Mouse (Mus musculus) limb, embryonic 10.5 days (tissue): ENCODE measurements at regions not wholly inside any gene's neighbourhood (a gene's known extent, or its start where the extent isn't known, plus 50 kb on each side); places are given as distances from the start of the nearest gene placed in this dataset.
A peak's percentile ranks its signal among the peaks of the same experiment; 100 is the strongest.

Source experiments
- DNase-seq: peaks from one replicate; pipeline ENCODE4 v3.0.0-alpha.2; 2017; ENCODE audit warnings: low spot score
- H3K27ac ChIP-seq: fragments of 300-500 bp; sonication (generic); 2 replicates; pipeline ENCODE4 v1.5.1; 2016; ENCODE audit warnings: mild to moderate bottlenecking
- H3K27me3 ChIP-seq: fragments of 300-500 bp; sonication (generic); 2 replicates; pipeline ENCODE4 v1.6.1; 2016; ENCODE audit warnings: low read depth, mild to moderate bottlenecking; ENCODE audit not compliant: poor library complexity, severe bottlenecking
- H3K36me3 ChIP-seq: fragments of 300-500 bp; sonication (generic); 2 replicates; pipeline ENCODE4 v1.6.1; 2016; ENCODE audit warnings: mild to moderate bottlenecking, moderate library complexity
- H3K4me1 ChIP-seq: fragments of 300-500 bp; sonication (generic); 2 replicates; pipeline ENCODE4 v1.6.1; 2016
- H3K4me3 ChIP-seq: fragments of 300-500 bp; sonication (generic); 2 replicates; pipeline ENCODE4 v1.5.1; 2016; ENCODE audit warnings: mild to moderate bottlenecking, moderate library complexity
- H3K9me3 ChIP-seq: fragments of 300-500 bp; sonication (generic); replicated peaks from 2 replicates; pipeline ENCODE4 v1.6.1; 2016; ENCODE audit warnings: mild to moderate bottlenecking
- WGBS: fragments of 180-500 bp; shearing (Covaris S2); methylation state at CpG from one replicate; pipeline ENCODE4 v1.1.7; 2016; 5-methylcytosine and 5-hydroxymethylcytosine counted together

DNA sequence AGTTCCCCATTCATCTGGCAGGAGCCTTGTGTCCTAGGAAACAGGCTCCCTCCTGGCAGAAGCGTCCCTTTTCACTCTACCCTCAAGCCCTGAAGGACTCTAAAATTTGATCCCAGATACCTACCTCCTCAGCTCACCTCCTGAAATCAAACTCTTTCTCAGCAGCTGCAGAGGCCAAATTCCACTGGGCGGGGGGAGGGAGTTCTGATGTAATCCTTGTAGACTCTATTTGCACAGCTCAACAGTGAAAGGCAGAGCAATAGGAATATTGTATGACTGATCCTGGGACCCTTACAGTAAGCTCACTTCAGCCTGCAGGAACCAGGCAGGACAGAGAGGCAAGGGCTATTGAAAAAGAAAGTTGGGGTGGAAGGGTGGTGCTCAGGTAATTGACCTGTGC lies 346.3 kb downstream of the Irx1 start:
- no peaks in the 10 kb centered on the region for H3K36me3 ChIP-seq
- 53% methylated on average over 2 of the region's 2 CpGs for WGBS
- peaks cover 3% of the 10 kb centered on the region; the same call in 1 of the 2 replicates for H3K4me1 ChIP-seq
- H3K27ac ChIP-seq = no peak overlapping the region
- H3K27me3 ChIP-seq = peaks cover 4% of the 10 kb centered on the region; the same call in 1 of the 2 replicates
- H3K9me3 ChIP-seq = no peaks in the 10 kb centered on the region
- DNase-seq = no peak
- H3K4me3 ChIP-seq = no peak overlapping the region

DNA sequence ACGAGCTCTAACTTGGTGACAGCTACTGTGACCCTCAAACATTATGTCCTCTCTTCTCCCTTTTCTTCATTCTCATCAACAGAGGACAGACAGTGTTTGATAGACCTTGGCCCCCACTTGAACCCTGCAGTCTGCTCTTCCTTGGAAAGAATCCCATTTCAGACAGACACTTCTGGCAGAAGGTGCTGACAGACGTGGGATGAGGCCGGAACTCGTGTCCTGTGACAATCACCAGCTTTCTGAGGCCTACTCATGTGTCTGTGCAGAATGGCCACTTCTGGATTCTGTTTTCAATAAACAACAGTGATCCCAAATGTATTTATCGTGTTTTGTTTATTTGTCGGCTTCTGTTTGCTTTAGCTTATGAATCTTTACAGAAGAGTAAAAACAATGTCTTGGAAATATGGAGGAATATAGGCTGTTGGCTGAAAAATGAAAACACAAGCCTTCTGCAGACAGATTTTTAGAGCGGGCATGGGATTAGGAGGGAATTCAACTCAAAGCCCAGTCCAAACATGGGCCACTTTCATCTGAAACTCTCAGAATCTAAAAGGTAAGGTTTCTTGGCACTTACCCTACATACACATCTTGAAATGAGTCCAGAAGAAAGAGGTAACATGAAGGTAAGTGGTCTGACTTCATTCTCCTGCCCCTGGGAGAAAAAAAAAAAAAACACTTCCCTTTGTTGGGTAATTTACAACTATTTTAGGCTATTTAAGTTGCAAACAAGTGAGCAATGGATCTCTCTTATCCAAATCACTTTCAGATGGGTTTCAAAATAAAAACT lies 350.9 kb downstream of the Irx1 start:
- Histone ChIP-seq H3K4me3 (no peak overlapping the region), H3K4me1 (no peaks in the 10 kb centered on the region; the same call in 1 of the 2 replicates), H3K9me3 (no peaks in the 10 kb centered on the region), H3K27ac (no peak overlapping the region), H3K27me3 (peaks cover 4% of the 10 kb centered on the region; the same call in 1 of the 2 replicates), H3K36me3 (no peaks in the 10 kb centered on the region)
- DNase-seq = no peak
- 81% methylated on average over 7 of the region's 7 CpGs for WGBS

DNA sequence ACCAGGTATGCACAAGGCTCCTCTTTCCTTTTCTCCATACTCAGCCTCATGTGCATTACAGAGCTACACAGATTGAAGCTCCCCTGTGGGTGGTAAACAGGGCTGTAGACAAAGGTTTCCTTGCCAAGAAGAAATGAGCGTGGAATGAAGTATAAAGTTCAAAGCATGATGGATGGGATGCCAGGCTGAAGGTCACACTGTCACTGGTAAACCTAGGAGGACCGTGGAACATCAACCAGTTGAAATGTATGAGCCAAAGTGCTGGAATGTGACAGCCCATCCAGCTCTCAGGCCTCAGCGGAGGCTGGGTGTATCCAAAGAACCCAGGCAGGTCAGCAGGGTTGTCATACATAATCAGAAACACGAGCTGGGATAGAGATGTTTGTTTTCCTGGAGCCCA lies 381.0 kb downstream of the Irx1 start:
- no peaks in the 10 kb centered on the region for H3K36me3 ChIP-seq
- H3K9me3 ChIP-seq = no peaks in the 10 kb centered on the region
- H3K27ac ChIP-seq = no peak overlapping the region
- H3K27me3 ChIP-seq = peaks cover 2% of the 10 kb centered on the region; the same call in 1 of the 2 replicates
- 44% methylated on average over 4 of the region's 4 CpGs for WGBS
- no peak overlapping the region for H3K4me3 ChIP-seq
- DNase-seq = no peak
- H3K4me1 ChIP-seq = no peaks in the 10 kb centered on the region

DNA sequence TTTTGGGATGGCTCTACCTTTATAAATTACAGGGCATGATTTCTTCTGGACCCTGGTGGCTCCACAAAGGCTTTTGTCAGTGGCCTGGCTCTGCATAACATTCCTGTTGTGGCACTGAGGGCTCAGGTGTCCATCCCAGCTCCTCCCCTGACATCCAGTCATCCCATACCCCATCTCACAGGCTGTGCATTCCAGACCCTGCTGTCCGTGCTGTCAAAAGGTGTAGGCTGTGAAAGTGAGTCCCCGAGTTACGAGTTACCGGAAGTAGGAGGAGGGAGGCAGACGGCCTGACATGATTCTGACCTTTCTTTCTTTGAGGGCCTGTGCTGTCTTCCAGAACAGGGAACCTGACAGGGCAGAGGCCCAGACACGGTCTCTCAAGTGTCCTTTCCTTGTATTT lies 397.6 kb downstream of the Irx1 start:
- WGBS = 43% methylated on average over 6 of the region's 6 CpGs
- Histone ChIP-seq H3K4me1 (peaks cover 16% of the 10 kb centered on the region), H3K27ac (peak overlapping the region; percentile 63), H3K36me3 (no peaks in the 10 kb centered on the region), H3K4me3 (no peak overlapping the region), H3K9me3 (no peaks in the 10 kb centered on the region), H3K27me3 (peaks cover 42% of the 10 kb centered on the region)
- DNase-seq = no peak

DNA sequence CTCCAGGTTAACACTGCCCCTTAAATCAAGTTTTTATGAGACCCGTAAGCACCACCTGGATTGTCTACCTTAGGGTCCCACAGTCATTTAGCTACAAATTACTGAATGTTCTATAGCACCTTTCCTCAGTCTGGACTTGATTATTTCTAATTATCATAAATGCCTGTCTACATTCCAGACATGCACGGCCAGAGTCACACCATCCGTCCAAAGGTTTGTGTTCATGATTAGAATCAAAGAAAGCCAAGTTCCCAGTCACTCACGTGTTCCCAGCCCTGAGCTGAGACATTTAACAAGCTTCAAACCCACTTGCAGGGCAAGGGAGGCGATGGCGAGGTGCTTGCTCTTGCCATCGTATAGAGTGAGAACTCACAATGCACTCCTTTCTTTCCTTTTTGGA lies 398.1 kb downstream of the Irx1 start:
- Histone ChIP-seq H3K27me3 (peaks cover 41% of the 10 kb centered on the region), H3K4me1 (peaks cover 16% of the 10 kb centered on the region), H3K36me3 (no peaks in the 10 kb centered on the region), H3K9me3 (no peaks in the 10 kb centered on the region), H3K27ac (no peak overlapping the region), H3K4me3 (no peak overlapping the region)
- 37% methylated on average over 7 of the region's 7 CpGs for WGBS
- peak; percentile 35 for DNase-seq

DNA sequence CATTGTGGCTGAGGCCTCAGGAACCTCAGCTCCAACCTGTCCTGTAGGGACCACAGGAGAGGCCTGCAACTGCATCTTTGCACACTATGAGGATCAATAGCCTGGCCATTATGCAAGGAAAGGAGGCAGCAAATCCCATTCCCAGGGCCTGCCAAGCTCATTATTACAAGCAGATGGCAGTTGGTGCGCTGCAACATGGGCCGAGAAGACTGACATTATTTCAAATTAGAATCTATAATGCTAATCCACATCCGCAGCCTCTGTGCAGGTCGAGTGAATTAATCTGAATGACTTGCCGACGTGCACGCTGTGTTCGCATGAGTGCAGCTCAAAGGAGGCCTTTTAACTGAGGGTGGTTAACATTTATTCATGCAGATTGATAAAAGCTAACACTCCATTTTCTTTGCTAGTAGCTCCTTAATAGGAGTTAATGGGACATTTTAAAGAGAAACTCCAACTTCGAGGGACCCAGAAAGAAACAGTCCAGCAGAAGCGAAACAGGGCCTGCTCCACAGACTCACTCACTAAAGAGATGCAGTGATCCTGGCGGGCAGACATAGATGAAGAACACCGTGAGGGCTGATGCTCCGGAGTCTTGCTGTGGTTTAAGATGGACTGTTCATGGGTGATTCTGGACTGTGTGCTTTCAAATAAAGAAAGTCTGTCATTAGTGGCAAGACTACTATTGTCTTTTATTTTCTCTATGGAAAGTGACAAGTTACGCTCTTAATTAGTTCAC lies 404.9 kb downstream of the Irx1 start:
- H3K4me1 ChIP-seq = peaks cover 21% of the 10 kb centered on the region
- H3K9me3 ChIP-seq = no peaks in the 10 kb centered on the region
- 61% methylated on average over 14 of the region's 14 CpGs for WGBS
- H3K4me3 ChIP-seq = no peak overlapping the region
- DNase-seq = peak; percentile 62
- peaks cover 48% of the 10 kb centered on the region for H3K27me3 ChIP-seq
- no peaks in the 10 kb centered on the region for H3K36me3 ChIP-seq
- H3K27ac ChIP-seq = no peak overlapping the region

DNA sequence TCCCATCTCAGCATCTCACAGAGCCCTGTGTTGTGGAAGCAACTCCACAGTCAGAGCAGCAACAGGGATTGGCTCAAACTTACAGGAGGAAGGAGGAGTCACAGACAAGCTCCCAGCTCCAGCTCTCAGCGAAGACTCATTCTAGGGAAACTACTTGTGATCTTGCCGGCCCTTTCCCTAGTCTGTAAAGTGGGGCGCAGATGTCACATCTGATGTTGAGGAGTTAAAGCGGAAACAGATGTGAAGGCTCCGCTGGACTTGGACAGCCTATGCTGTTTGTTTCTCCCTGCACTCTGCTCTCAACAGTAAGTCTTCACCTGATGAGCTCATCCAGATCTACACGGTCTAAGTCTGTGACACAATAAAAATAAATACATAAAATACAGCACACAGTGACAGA lies 408.1 kb downstream of the Irx1 start:
- DNase-seq = no peak
- peaks cover 21% of the 10 kb centered on the region for H3K4me1 ChIP-seq
- H3K4me3 ChIP-seq = no peak overlapping the region
- no peak overlapping the region for H3K27ac ChIP-seq
- peaks cover 47% of the 10 kb centered on the region; the same call in 1 of the 2 replicates for H3K27me3 ChIP-seq
- no peaks in the 10 kb centered on the region for H3K9me3 ChIP-seq
- WGBS = 36% methylated on average over 6 of the region's 6 CpGs
- no peaks in the 10 kb centered on the region for H3K36me3 ChIP-seq

DNA sequence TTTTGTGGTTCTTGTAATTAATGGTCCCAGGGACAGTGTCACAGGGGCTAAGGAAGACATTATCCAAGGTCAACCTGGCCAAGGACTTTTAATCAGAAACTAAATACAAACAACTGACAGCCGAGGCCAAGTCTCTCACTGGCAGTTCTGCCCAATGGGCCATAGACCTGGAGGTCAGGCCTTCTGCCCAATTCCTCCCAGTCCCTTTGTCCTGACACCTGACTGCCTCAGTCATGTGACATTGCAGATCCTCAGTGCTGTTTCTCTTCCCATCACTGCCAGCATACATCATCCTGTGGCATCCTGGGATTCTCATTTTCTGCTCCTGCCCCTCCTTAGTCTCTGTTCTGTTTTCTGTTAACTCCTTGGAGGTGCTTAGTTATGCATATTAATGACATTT lies 413.4 kb downstream of the Irx1 start:
- DNase-seq = no peak
- Histone ChIP-seq H3K27me3 (peaks cover 41% of the 10 kb centered on the region; the same call in 1 of the 2 replicates), H3K36me3 (no peaks in the 10 kb centered on the region), H3K9me3 (no peaks in the 10 kb centered on the region), H3K4me3 (no peak overlapping the region), H3K27ac (no peak overlapping the region), H3K4me1 (peaks cover under 1% of the 10 kb centered on the region; the same call in 1 of the 2 replicates)
- WGBS = 44% methylated on average over 1 of the region's 1 CpGs

DNA sequence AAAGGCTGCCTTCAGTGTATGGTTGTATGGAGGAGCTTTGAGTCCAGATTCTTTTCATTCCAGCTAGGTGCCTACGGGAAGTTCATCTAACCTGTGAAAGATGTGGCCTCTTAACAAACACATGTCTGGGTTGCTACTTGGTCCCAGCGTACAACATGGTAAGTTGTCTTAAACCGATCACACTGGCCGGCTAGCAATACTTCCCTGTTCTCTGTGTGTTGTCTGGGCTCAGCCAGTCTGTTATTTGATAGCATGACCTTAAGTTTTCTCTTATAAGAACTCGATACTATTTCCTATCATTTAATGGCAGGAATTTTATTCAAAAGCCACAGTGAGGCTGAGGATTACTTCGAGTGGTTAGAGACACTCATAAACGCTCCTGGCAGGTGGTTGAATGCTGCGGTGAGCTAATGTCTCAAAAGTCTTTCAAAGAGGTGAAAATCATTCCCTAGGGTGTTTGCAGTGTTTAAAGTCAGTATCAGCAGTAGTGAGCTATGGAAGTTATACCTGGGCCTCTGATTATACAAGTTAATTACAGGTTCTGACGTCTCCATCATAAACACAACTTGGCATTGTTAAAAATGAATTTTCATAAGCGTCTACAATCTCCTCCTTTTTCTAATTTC lies 414.2 kb downstream of the Irx1 start:
- Histone ChIP-seq H3K4me1 (no peaks in the 10 kb centered on the region), H3K4me3 (no peak overlapping the region), H3K27ac (no peak overlapping the region), H3K9me3 (no peaks in the 10 kb centered on the region), H3K27me3 (peaks cover 39% of the 10 kb centered on the region; the same call in 1 of the 2 replicates), H3K36me3 (no peaks in the 10 kb centered on the region)
- DNase-seq = no peak
- 87% methylated on average over 10 of the region's 10 CpGs for WGBS

DNA sequence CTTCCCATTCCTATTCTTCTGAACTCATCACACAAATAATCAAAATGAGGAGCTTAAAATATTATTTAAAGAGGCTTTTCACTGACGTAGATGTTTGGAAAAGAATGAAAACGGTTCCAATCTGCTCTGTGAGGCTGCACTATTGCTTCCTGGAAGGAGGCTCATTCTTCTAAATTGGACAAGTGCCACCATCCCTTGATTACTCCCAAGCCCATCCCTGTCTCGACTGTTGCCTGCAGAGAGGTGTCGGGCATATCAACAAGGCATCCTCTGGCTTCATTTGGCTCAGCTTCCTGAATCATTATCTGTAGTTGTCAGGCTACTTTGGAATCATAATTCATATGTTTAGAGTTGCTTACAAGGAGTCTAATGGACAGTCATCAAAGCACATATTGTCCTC lies 425.3 kb downstream of the Irx1 start:
- peaks cover 3% of the 10 kb centered on the region; the same call in 1 of the 2 replicates for H3K27me3 ChIP-seq
- WGBS = 76% methylated on average over 4 of the region's 4 CpGs
- H3K36me3 ChIP-seq = no peaks in the 10 kb centered on the region
- no peaks in the 10 kb centered on the region for H3K9me3 ChIP-seq
- no peak overlapping the region for H3K27ac ChIP-seq
- no peak overlapping the region for H3K4me3 ChIP-seq
- no peaks in the 10 kb centered on the region for H3K4me1 ChIP-seq
- DNase-seq = no peak

DNA sequence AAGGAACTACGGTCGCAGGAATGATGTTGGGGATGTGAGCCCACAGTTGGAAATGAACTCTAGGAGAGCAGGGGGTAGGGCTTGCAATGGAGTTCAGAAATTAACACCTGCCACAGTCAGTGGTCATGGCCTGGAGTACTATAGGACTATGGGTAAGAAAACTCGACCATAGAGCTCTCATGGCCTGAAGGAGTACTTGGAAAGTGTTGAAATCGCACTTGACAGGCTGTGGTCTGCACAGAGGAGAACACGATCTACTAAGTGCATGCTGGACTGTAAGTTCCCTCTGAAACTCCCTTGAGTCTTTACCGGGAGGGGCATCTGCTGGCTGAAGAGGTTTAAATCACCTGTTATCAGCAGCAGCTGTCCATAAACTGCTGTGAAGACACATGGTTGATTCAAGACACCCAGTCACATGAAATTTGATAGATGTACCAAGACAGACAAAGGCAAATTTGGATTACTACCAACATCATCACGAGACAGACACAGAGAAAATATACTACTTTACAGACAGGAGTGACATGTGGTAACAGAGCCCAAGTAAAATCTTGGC lies 430.6 kb downstream of the Irx1 start:
- no peak for DNase-seq
- WGBS = 80% methylated on average over 7 of the region's 7 CpGs
- H3K4me1 ChIP-seq = 0 out of 2 replicates have a peak, but pooled peaks cover 6% of the 10 kb centered on the region
- no peaks in the 10 kb centered on the region for H3K36me3 ChIP-seq
- no peak overlapping the region for H3K4me3 ChIP-seq
- no peaks in the 10 kb centered on the region for H3K9me3 ChIP-seq
- peaks cover 10% of the 10 kb centered on the region for H3K27me3 ChIP-seq
- H3K27ac ChIP-seq = no peak overlapping the region

DNA sequence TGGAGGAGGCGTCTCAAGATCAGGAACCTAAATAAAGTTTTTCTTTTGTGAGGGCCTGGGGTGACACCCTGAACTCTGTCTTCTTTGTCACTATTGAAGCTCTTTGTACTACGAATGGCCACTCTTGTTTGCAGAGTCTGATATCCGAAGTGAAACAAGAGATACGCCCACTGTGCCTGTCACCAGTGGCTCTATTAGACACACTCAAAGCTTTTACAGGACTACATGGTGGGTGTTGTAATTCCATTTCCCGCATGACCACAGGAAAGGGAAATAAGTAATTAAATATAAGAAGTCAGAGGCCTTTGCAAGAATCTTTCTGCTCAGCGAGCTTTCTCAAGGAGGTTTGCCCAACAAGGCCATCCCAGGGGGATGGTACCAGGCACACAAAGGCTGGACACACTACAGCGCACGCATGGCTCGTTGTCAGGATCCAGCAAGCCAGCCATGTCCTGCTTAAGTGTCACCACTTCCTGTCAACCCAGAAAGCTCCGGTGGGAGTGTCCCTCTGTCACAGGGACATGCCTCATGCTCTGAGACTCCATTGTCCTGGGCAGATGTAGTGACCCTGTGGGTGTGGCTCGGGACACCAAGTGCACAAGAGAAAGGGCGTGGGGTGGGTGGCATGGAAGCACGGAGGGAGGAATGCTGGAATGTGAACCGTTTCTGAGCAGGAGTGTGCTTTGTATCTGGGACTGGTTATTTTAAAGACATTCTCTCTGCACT lies 434.0 kb downstream of the Irx1 start:
- DNase-seq = no peak
- Histone ChIP-seq H3K27me3 (peaks cover 7% of the 10 kb centered on the region; the same call in 1 of the 2 replicates), H3K9me3 (no peaks in the 10 kb centered on the region), H3K27ac (no peak overlapping the region), H3K36me3 (no peaks in the 10 kb centered on the region), H3K4me1 (0 out of 2 replicates have a peak, but pooled peaks cover 6% of the 10 kb centered on the region), H3K4me3 (no peak overlapping the region)
- WGBS = 79% methylated on average over 14 of the region's 14 CpGs
